Mouse (Mus musculus) liver, embryonic 14.5 days (tissue): ENCODE results near the gene Por.

ENCODE experiments used
- CTCF ChIP-seq: IDR thresholded peaks from 2 replicates; pipeline ENCODE4 v1.5.1; 2016; ENCODE audit warnings: antibody characterized with exemption, low read depth, control low read depth
- EP300 ChIP-seq: IDR thresholded peaks from 2 replicates; pipeline ENCODE4 v1.6.1; 2016; ENCODE audit warnings: antibody characterized with exemption, low read depth

GRCm38 (mm10) chr5:135776546-135776945, 106.7 kb downstream of the Por start:
- TF ChIP-seq CTCF (no peak), EP300 (no peak)
